Mouse (Mus musculus): ENCODE measurements at regions not wholly inside any gene's neighbourhood (a gene's known extent, or its start where the extent isn't known, plus 50 kb on each side); places are given as distances from the start of the nearest gene placed in this dataset.

DNA sequence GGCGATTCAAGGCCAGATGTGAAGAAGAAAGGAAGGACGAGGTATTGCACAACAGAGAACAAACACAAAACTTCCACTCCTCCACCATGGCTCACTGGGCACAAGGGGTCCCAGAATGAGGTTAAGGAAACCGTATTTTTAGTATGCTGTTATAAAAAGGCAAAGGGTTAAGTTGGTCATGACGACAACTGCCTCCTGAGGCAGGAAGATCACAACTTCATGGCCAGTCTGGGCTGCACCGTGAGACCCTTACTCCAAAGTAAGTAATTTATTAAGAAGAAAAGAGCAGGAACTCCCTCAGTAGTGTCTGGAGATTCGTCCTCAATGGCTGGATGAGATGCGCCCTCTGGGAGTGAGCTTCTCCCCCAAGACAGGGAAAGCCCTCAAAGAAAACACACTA lies 151.2 kb downstream of the Gm12728 start:
- TF ChIP-seq CTCF (IDR thresholded peaks at IDR 0.05; ENCODE audit: low read depth, low read length) = no peak
- TF ChIP-seq POLR2A (IDR thresholded peaks at IDR 0.05; ENCODE audit: borderline replicate concordance, low read depth, low read length) = no peak

All from bone marrow macrophage, adult 2 months (primary cell).